Mouse (Mus musculus): ENCODE measurements around the gene Grasp.

Grasp gene

DNA sequence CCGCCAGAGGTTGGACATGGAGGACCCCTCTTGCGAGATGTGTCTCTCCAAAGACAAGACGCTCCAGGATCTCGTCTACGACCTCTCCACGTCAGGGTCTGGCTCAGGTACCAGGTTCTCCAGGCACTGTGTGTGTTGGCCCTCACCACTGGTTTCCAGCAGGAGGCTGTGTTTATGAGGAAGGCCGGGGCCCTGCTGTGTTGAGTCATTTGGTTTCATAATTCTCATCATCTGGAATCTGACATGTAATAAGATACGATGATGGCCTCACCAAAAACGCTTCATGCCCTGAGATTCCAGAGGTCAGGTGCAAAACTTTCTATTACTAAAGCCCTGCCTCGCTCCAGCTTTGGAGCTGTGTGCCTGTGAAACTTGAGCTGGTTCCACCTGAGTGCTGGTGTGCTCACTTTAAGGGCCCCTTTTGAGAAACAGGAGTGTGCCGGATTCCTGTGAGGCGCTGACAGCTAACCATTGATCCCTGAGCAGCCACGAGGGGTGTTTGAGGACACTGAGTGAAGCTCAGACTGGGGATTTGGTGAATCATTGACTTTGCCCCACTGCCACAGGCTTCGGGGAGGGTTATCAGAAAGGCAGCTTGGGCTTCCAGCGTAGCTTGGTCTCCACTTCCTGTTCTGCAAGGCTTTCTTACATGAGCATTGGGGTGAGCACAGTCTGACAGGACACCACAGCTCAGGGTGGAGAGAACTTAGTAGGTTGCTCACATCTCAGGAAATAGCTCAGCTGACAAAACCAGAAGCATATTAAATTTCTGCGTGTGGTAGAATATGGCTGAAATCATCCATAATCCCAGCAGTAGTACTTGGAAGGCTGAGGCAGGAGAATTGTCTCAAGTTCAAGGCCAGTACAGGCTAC is 28.8 kb upstream of the Grasp start:
- no peak for DNase-seq (ENCODE audit: low spot score in 2 of 2)

DNA sequence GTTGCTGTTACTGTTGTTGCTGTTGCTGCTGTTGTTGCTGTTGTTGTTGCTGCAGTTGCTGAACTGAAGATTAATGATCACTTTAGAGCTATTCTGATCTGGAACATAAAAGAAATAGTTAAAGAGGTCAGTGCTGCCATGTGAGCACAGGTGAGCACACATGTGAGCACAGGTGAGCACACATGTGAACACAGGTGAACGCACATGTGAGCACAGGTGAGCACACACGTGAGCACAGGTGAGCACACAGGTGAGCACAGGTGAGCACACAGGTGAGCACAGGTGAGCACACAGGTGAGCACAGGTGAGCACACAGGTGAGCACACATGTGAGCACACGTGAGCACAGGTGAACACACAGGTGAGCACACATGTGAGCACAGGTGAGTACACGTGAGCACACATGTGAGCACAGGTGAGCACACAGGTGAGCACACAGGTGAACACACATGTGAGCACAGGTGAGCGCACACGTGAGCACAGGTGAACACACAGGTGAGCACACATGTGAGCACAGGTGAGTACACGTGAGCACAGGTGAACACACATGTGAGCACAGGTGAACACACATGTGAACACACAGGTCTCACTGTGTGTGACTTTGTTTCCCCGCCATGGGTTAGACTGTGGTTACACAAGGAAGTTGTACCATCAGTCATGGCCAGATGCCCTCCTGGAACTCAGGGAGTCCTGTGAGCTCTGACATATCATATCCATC is 27.8 kb upstream of the Grasp start:
- no peak for DNase-seq (ENCODE audit: low spot score in 2 of 2)

DNA sequence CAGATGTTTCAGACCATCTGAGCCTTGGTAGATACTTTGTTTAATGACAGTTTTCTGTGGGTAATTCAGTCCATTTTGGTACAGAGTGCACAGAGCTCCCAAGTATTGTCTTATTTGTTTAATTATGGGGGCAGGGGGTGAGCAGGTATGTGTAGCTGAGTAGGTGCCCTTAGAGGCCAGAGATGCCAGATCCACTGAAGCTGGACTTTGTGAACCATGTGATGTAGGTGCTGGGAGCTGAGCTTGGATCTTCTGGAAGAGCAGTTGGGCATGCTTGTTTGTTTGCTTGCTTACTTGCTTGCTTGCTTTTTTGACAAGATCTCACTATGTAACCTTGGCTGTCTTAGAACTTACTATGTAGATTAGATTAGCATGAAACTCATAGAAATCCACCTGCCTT is 27.0 kb upstream of the Grasp start:
- DNase-seq (ENCODE audit: low spot score in 2 of 2): no peak

DNA sequence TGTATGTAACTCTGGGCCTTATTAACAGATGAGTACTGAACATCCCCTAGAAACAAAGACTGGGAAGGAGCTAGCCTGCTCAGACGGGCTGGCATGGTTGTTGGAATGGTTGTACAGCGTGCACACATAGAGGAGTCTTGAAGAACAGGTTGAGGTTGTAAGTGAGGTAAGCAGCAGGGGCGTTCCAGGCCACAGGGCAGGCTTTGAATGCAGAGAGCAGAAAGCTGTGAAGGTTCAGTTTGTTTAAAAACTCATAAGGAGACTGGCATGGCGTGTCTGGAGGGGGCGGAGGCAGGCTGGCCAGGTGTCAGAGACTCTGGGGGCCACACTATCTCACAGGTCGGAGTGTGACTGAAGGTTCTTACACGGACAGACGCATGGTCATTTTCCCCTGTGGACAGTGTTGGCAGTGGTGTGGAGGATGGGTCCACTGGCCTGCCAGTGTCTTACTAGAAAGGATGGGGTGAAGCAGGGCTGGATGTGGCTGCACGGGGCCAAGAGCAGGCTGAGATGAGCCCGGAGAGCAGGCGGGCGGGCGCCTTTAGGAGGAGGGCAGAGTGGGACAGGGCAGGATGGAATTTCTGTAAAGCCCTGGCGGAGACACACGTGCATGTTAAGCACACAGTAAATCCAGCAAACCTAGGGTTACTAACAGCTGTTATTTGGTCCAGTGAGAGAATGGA is 26.4 kb upstream of the Grasp start:
- DNase-seq (ENCODE audit: low spot score in 2 of 2): peak in 1 of 2 experiments; percentile 55

DNA sequence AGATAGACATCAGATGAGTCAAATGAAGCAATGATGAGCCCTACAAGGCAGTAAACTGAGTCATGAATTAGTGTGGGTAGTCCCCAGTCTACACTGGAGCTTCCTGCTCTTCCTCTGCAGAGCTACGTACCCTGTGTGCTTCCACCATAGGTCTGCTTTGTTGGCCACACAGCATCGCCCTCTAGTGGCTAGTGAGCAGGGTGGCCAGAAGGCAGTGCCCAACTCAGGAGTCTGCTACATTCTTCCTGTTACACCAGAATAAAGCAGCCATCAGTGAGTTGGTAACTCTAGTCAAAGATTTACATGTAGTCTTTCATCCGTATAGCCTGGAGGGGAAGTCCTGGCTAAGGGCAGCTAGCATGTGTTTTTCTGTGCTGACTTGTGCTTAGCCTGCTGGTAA is 25.8 kb upstream of the Grasp start:
- peak; percentile 63 to 64 for DNase-seq (ENCODE audit: low spot score in 2 of 2)

DNA sequence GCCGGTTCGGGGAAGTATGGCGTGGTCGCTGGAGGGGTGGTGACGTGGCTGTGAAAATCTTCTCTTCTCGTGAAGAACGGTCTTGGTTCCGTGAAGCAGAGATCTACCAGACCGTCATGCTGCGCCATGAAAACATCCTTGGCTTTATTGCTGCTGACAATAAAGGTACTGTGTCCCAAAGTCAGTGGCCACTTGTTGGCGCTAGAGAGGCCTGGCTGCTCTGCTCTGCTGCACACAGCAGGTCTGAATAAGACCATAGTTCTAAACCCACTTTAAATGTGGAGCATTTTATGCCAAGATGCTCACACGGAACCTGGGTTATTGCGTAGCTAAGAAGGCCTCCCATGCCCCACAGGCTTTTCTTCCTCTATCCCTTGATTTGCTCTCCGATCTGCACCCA is 25.1 kb upstream of the Grasp start:
- no peak for DNase-seq (ENCODE audit: low spot score in 2 of 2)

DNA sequence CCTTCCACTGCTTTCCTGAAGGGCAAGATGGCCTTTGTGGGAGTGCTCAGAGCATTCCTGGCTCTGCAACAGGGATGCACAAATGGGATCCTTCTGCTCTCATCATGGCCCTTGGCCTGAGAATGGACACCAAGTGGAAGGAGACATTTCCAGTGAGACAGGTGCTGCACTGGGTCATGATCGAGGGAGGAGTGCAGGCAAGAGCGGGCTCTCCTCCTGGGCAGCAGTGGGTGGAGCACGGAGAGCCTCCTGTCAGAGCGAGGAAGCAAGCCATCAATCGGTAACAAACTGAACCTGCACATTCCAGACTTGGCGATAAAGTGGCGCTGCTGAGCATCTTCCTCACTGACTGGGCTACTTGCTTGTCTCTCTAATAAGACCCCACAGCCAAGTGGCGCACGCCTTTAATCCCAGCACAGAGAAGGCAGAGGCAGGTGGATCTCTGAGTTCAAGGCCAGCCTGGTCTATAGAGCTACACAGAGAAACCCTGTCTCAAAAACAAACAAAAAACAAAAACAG is 23.2 kb upstream of the Grasp start:
- DNase-seq (ENCODE audit: low spot score in 2 of 2): no peak

DNA sequence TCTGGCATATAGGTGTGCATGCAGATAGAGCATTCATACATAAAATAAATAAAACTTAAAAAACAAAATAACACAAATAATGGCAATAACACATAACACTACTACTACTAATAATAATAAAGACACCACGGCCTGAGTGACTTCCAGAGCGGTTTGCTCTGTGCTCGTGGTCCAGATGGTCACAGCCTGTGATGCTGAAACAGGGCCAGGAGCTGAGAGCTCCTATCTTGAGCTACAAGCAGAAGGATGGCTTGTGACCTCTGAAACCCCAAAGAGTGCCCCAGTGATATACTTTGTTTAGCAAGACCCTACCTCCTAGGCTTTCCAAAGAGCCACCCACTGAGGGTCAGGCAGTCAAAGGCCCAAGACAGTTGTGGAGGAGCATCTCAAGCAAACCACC is 22.6 kb upstream of the Grasp start:
- no peak for DNase-seq (ENCODE audit: low spot score in 2 of 2)

DNA sequence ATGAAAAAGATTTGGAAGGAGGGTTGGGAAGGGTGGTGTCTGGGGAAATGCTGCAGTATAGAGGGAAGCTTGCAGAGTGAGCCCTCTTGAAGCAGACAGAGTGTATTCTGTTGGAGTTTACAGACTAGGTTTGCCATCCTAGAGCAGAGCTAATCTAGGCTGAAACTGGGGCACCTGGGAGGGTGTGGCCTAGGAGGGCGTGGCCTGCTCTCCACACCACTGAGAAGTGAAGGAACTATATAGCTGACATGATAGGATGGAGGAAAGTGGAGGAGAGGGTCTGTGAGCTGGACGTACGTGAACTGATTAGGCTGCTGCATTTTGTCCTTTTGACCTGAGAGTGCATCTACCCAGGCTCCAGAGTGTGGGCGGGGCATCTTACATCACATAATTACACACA is 20.3 kb upstream of the Grasp start:
- no peak for DNase-seq (ENCODE audit: low spot score in 2 of 2)

DNA sequence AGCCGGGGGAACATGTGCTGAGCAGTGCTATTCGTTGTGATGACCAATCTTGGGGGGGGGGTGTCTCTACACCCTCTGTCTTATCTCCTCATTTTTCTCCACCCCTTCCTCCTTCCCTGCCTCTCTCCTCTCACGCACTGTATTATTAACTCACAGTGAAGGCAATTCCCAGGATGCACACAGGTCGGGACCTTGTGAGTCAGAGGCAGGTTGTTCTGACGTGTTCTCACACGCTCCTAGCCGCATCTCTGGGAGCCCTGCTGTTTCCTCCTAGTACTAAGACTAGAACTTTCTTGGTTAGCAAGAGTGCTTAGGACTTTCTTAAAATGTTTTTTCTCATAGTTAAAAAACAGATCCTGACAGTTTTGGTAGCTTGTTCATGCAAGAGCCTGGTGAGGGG is 19.2 kb upstream of the Grasp start:
- DNase-seq (ENCODE audit: low spot score in 2 of 2): no peak

DNA sequence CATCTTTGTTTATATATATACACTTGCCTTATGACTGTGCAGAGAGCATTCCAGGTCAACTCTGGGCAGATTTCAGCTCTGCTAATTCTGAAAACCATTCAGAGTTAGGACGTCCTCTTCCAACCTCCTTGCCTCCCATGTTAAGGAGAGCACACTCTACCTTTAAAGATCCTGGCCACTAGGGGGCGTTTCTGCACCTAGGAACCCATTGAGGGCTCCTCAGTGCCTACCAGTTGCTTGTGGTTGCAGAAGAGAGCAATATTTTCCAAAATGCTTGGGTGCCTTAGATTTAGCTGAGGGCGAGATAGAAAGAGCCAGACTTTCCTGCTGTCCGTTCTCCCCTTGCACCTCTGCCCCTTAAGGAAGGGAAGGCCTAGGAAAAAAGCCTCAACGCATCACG is 13.8 kb upstream of the Grasp start:
- no peak for DNase-seq (ENCODE audit: low spot score in 2 of 2)

DNA sequence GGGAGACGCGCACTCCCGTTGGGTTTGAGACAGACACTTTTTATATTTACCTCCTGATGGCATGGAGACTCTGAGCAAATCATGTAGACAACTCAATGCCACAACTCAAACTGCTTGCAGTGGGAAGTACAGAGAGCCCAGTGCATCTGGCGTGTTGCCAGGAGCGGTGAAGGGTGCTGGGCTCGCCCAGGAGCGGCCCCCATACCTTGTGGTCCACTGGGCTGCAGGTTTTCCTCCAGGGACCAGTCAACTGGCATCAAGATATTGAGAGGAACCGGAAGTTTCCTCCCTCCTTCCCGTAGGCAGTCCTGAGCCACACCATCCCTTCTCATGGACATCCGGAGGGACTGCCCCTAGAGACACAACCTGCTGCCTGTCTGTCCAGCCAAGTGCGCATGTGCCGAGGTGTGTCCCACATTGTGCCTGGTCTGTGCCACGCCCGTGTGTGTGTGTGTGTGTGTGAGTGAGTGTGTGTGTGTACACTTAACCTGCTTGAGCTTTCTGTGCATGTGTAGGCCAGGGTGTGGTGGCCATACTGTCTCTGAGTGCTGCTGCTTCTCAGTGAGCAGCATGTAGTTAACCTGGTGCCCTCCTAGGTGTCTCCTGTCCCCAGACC is 12.9 kb upstream of the Grasp start:
- no peak for DNase-seq (ENCODE audit: low spot score in 2 of 2)

DNA sequence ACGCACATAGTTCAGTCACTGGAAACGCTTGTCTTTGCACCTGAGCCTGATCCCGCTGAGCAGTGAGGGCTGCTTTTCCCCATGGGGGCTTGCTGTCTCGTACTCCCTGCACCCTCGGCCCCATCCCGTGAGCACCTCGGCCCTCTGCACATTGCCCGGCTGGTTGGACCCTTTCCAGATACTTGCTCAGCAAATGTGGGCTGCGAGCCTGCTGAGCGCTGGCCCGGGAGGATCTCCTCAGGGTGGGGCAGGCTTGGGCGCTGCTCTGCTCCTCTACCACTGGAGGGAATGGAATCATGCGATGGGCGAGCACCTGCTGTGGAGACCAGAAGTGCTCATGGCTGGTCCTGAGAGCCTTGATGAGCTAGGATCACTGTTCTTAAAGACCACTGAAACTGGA is 11.6 kb upstream of the Grasp start:
- DNase-seq (ENCODE audit: low spot score in 2 of 2): no peak

DNA sequence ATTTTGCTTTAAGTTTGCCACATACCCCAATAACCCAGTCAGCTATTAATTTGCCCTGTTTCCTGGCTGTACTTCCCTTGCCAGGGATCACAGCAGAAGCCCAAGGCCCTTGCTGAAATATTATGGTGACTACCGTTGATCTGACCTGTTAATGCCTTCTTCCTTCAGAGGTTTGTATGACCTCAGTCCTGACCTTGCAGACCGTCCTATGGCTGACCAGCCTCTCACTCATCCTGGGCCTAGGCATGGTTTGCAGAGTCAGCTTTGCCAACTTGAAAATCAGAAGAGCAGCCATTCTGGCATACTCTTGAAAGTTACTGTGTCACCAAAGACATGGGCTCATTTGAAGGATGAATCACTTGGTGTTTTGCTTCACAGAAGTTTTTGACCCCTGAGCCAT is 8.9 kb upstream of the Grasp start:
- no peak for DNase-seq (ENCODE audit: low spot score in 2 of 2)

DNA sequence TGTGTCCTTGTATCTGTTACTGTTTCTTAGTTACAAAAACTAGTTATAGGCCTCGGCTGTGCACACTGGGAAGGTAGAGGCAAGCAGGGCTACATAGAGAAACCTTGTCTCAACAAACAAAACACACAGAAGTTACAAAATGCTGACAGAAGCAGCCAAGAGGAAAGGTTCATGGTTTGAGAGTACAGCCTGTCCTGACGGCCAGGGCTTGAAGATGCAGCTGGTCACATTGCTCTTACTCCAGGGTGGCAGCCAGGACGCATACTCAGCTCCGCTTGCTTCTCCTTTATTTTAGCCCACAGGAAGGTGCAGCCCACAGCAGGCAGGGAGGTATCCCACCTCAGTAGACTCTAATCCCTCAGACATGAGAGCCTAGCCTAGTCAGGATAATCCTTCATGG is 8.0 kb upstream of the Grasp start:
- DNase-seq (ENCODE audit: low spot score in 2 of 2): no peak

DNA sequence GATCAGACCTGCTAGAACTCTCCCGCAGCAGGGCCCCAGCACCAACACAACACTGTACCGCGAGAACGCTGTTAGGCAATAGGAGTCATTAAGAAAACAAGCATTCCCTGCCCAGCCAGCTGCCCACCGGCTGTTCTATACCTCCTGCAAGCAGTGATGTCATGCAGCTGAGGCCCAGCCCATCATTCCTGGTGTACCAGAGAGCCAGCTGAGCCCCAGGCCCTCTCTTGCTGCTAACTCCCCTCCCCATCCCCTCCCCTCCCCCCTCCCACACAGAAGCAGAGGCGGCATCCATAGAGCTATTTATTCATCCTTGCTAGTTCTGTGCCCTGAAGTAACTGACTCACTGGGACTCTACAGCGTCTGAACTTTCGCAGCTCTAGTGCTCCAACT is 3.1 kb upstream of the Grasp start:
- DNase-seq (ENCODE audit: low spot score in 2 of 2): no peak

DNA sequence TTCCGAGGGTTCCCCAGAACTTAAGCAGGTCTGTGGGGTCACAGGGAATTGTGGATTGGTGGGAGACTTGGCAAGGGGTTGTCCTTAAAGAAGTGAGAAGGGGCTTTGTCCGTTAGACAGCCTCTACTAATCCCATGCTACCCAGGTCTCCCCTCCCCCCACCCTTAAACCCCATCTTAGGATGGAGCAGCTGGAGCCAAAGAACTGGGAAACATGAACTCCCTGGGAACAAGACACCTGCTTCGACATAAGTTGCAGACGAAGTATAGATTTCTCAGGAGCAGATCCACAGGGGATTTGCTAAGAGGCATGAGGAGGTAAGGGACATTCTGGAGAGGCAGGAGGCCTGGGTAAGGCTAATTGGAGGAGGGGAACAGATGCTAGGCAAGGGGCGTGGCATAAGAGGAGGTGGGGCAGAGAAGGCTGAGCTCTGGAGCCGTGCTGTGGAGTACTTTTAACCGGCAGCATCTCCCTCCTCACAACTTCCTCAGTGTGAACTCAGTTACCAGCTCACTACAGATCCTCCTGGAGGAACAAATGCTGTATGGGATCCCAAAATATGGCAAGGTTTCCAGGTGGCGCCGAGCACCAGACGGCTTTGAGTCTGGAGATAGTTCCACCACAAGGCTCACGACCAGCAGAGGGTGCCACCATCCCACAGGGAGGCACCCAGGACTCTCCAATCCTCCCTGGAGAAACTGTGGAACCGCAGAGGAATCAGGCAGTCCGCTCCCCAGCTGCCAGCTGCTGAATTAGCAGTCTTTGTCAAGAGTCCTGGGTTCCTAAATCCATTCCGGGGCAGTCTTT is 2.5 kb upstream of the Grasp start:
- DNase-seq (ENCODE audit: low spot score in 2 of 2): peak; percentile 82 to 89

DNA sequence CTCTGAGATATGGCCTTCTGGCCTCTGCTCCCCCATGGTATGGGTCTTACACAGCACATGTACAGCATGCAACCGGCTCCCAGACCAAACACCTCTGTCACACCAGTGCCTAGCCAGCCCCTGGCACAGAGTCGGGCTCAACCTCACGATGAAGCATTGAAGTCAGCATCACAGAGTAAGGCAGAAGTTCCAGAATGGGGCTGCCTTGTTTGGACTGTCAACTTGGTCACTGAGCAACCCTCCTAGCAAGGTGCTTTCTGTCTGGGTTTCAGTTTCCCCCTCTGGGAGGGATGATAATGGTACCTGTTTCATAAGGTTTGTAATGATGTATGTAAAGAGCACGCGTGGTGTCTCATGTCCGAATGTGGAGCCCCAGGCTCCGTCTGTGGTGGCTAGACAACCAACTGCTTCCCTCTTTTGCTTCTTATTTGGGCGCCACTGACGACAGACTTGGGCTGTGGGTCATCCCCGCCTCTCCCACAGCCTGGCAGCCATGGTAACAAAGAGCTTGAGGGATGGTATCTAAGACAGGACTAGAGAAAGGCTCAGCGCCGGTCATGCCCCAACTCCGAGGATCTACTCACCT is 998 bp upstream of the Grasp start:
- no peak for DNase-seq (ENCODE audit: low spot score in 2 of 2)

DNA sequence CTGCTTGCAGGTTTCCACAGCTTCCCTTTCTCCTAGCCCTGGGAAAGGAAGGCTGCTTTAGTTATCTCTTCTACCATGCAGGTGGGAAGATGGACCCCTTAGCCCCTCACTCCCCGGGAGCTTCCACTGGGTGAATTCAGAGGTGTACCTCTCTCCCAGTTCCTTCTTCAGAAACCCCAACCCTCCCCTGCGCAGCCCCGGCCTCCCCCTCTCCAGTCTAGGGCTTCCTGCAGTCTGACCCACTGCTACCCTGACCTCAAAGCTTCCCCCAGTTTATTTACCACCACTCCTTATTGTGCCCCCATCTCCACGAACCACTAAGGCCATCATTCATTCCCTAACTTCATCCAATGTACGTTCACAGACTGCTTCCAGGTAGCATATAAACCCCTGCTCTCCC is 392 bp upstream of the Grasp start:
- DNase-seq (ENCODE audit: low spot score in 2 of 2): no peak

DNA sequence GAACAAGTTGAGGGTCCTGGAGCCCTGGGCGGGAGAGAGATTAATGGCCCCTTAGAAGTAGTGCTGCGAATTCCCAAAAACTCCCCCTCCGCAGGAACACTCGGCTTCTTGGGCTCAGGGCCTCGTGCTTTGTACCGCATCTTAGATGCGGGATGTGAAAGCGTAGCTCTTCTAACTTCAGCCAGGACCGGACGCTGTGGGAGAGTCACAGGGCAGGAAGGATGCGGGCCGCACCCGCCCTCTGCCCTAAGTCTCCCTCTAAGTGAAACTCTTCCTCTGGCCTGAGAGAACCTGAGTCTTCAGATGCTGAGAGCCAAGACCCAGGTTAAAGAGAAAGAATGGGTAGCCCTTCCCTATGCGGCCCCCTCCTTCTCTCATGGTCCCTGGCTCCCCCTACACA is 989 bp downstream of the Grasp start:
- no peak for DNase-seq (ENCODE audit: low spot score in 2 of 2)

DNA sequence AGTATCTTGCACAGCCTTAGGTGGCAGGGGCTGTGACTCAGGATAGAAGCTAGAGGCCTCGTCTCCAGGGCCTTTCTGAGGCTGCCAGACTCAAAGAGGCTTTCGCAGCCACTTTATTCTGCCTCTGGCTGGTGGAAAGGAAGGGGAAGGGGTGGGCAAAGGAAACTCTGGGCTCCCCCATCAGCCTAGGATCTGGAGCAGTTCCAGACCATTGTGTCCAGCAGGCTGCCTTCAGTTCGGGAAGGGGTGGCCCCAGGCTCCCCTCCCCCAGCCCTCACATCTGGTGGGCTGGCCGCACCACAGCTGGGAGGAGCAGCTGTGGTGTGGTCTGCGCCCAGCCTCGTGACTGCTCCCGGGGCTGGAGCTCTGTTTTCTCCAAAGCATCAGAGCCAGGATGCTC is 4.0 kb downstream of the Grasp start:
- peak in 1 of 2 experiments; percentile 49 for DNase-seq (ENCODE audit: low spot score in 2 of 2)

Data from urinary bladder, postnatal 36 days (tissue).